Mouse (Mus musculus): ENCODE measurements around the gene 1810046K07Rik. TPM values are rescaled to one million over a fixed set of nuclear protein-coding genes. Genes with fewer than 3 reads are reported as not detected.

Gene 1810046K07Rik
- polyA plus RNA-seq, 1 experiment from 2014 or later: not detected

GRCm38 (mm10) chr9:51326619-51327554, 1.8 kb downstream of the 1810046K07Rik start:
- H3K27ac ChIP-seq (replicated peaks): no peak overlapping the region
- H3K4me3 ChIP-seq: no peak overlapping the region
- no peak overlapping the region for H3K9ac ChIP-seq
- H3K4me2 ChIP-seq: no peak overlapping the region
- no peaks in the 10 kb centered on the region for H3K27me3 ChIP-seq
- ATAC-seq (ENCODE audit: low read depth): no peak
- H3K9me3 ChIP-seq: no peaks in the 10 kb centered on the region
- H3K4me1 ChIP-seq (replicated peaks): no peaks in the 10 kb centered on the region
- no peaks in the 10 kb centered on the region for H3K36me3 ChIP-seq
- WGBS: 82% methylated on average over 11 of the region's 11 CpGs

- no peak overlapping the region for H3K4me2 ChIP-seq
- H3K4me3 ChIP-seq: no peak overlapping the region
- no peaks in the 10 kb centered on the region for H3K9me3 ChIP-seq
- ATAC-seq (ENCODE audit: low read depth): no peak
- no peaks in the 10 kb centered on the region for H3K27me3 ChIP-seq
- H3K36me3 ChIP-seq: no peaks in the 10 kb centered on the region
- no peak overlapping the region for H3K9ac ChIP-seq
- H3K27ac ChIP-seq (replicated peaks): no peak overlapping the region
- WGBS: 89% methylated on average over 7 of the region's 7 CpGs
- no peaks in the 10 kb centered on the region for H3K4me1 ChIP-seq (replicated peaks)
Observed at GRCm38 (mm10) chr9:51324406-51325065, 4.2 kb downstream of the 1810046K07Rik start.

GRCm38 (mm10) chr9:51320096-51320495, 8.6 kb downstream of the 1810046K07Rik start:
- no peak for ATAC-seq (ENCODE audit: low read depth)
- Histone ChIP-seq H3K4me3 (no peak overlapping the region), H3K36me3 (no peaks in the 10 kb centered on the region), H3K27me3 (no peaks in the 10 kb centered on the region), H3K4me2 (no peak overlapping the region), H3K9me3 (no peaks in the 10 kb centered on the region), H3K4me1 (replicated peaks) (no peaks in the 10 kb centered on the region), H3K27ac (replicated peaks) (no peak overlapping the region), H3K9ac (no peak overlapping the region)
- 87% methylated on average over 1 of the region's 1 CpGs for WGBS

GRCm38 (mm10) chr9:51318246-51318645, 10.5 kb downstream of the 1810046K07Rik start:
- no peak overlapping the region for H3K4me2 ChIP-seq
- no peak overlapping the region for H3K4me3 ChIP-seq
- 90% methylated on average over 4 of the region's 4 CpGs for WGBS
- H3K36me3 ChIP-seq: no peaks in the 10 kb centered on the region
- H3K27ac ChIP-seq (replicated peaks): no peak overlapping the region
- ATAC-seq (ENCODE audit: low read depth): no peak
- no peaks in the 10 kb centered on the region for H3K4me1 ChIP-seq (replicated peaks)
- no peaks in the 10 kb centered on the region for H3K27me3 ChIP-seq
- no peaks in the 10 kb centered on the region for H3K9me3 ChIP-seq
- H3K9ac ChIP-seq: no peak overlapping the region

- ATAC-seq (ENCODE audit: low read depth): no peak
- Histone ChIP-seq H3K27ac (replicated peaks) (no peak overlapping the region), H3K36me3 (no peaks in the 10 kb centered on the region), H3K4me3 (no peak overlapping the region), H3K9ac (no peak overlapping the region), H3K27me3 (no peaks in the 10 kb centered on the region), H3K4me2 (no peak overlapping the region), H3K9me3 (no peaks in the 10 kb centered on the region), H3K4me1 (replicated peaks) (no peaks in the 10 kb centered on the region)
- 94% methylated on average over 4 of the region's 4 CpGs for WGBS
Observed at GRCm38 (mm10) chr9:51317322-51317721, 11.4 kb downstream of the 1810046K07Rik start.

- WGBS: 86% methylated on average over 6 of the region's 6 CpGs
- Histone ChIP-seq H3K9me3 (no peaks in the 10 kb centered on the region), H3K36me3 (no peaks in the 10 kb centered on the region), H3K4me3 (no peak overlapping the region), H3K27ac (replicated peaks) (no peak overlapping the region), H3K9ac (no peak overlapping the region), H3K4me2 (no peak overlapping the region), H3K4me1 (replicated peaks) (no peaks in the 10 kb centered on the region), H3K27me3 (no peaks in the 10 kb centered on the region)
- no peak for ATAC-seq (ENCODE audit: low read depth)
Observed at GRCm38 (mm10) chr9:51315402-51316063, 13.2 kb downstream of the 1810046K07Rik start.

GRCm38 (mm10) chr9:51312554-51313317, 16.0 kb downstream of the 1810046K07Rik start:
- WGBS: 68% methylated on average over 18 of the region's 18 CpGs
- H3K4me2 ChIP-seq: no peak overlapping the region

GRCm38 (mm10) chr9:51310515-51310914, 18.2 kb downstream of the 1810046K07Rik start:
- Histone ChIP-seq H3K27ac (replicated peaks) (no peak overlapping the region), H3K27me3 (no peaks in the 10 kb centered on the region), H3K36me3 (no peaks in the 10 kb centered on the region), H3K4me1 (replicated peaks) (no peaks in the 10 kb centered on the region), H3K4me3 (no peak overlapping the region), H3K4me2 (no peak overlapping the region), H3K9me3 (no peaks in the 10 kb centered on the region), H3K9ac (no peak overlapping the region)
- ATAC-seq (ENCODE audit: low read depth): no peak
- 87% methylated on average over 7 of the region's 7 CpGs for WGBS

More at GRCm38 (mm10) chr9:51312554-51313317, 16.0 kb downstream of the 1810046K07Rik start:
- ATAC-seq (ENCODE audit: low read depth): no peak
- Histone ChIP-seq H3K36me3 (no peaks in the 10 kb centered on the region), H3K9me3 (no peaks in the 10 kb centered on the region), H3K9ac (no peak overlapping the region), H3K4me1 (replicated peaks) (no peaks in the 10 kb centered on the region), H3K27ac (replicated peaks) (no peak overlapping the region; the same call in 1 of the 2 replicates), H3K4me3 (no peak overlapping the region), H3K27me3 (no peaks in the 10 kb centered on the region)

GRCm38 (mm10) chr9:51306351-51306750, 22.4 kb downstream of the 1810046K07Rik start:
- H3K9ac ChIP-seq: no peak overlapping the region
- H3K9me3 ChIP-seq: no peaks in the 10 kb centered on the region
- H3K36me3 ChIP-seq: no peaks in the 10 kb centered on the region
- no peak for ATAC-seq (ENCODE audit: low read depth)
- WGBS: 87% methylated on average over 3 of the region's 3 CpGs
- no peaks in the 10 kb centered on the region for H3K27me3 ChIP-seq
- no peaks in the 10 kb centered on the region for H3K4me1 ChIP-seq (replicated peaks)
- H3K27ac ChIP-seq (replicated peaks): no peak overlapping the region
- no peak overlapping the region for H3K4me3 ChIP-seq
- no peak overlapping the region for H3K4me2 ChIP-seq

- H3K36me3 ChIP-seq: no peaks in the 10 kb centered on the region
- no peak for ATAC-seq (ENCODE audit: low read depth)
- no peak overlapping the region for H3K4me3 ChIP-seq
- no peaks in the 10 kb centered on the region for H3K4me1 ChIP-seq (replicated peaks)
- H3K4me2 ChIP-seq: no peak overlapping the region
- 67% methylated on average over 3 of the region's 3 CpGs for WGBS
- H3K27ac ChIP-seq (replicated peaks): no peak overlapping the region
- H3K9me3 ChIP-seq: no peaks in the 10 kb centered on the region
- H3K9ac ChIP-seq: no peak overlapping the region
- H3K27me3 ChIP-seq: no peaks in the 10 kb centered on the region
Observed at GRCm38 (mm10) chr9:51305146-51305545, 23.6 kb downstream of the 1810046K07Rik start.

- no peaks in the 10 kb centered on the region for H3K9me3 ChIP-seq
- no peak overlapping the region for H3K4me3 ChIP-seq
- H3K9ac ChIP-seq: no peak overlapping the region
- no peaks in the 10 kb centered on the region for H3K27me3 ChIP-seq
- no peak overlapping the region for H3K27ac ChIP-seq (replicated peaks)
- H3K4me2 ChIP-seq: no peak overlapping the region
- H3K36me3 ChIP-seq: no peaks in the 10 kb centered on the region
- no peak for ATAC-seq (ENCODE audit: low read depth)
- WGBS: 86% methylated on average over 5 of the region's 5 CpGs
- no peaks in the 10 kb centered on the region for H3K4me1 ChIP-seq (replicated peaks)
Observed at GRCm38 (mm10) chr9:51303980-51304379, 24.7 kb downstream of the 1810046K07Rik start.
